Mouse (Mus musculus) layer of hippocampus, postnatal 14 days (tissue): Measurements from ENCODE around the gene Zbtb46. TPM values are rescaled to one million over a fixed set of nuclear protein-coding genes. Genes with fewer than 3 reads are reported as not detected.

Experiments
- DNase-seq, 2 experiments: peaks; one replicate each; pipeline ENCODE4 v3.0.0; 2021 to 2022; ENCODE audit warnings: low spot score in 2 of 2, mixed read lengths in 1 of 2
- total RNA-seq, 2 experiments: library from RNA; stranded (reverse); gene quantifications; 2 replicates each; pipeline ENCODE4 v1.2.3; 2021

Zbtb46 gene
- total RNA-seq, 2 experiments from 2014 or later: 11.2 to 14.0 TPM

DNA sequence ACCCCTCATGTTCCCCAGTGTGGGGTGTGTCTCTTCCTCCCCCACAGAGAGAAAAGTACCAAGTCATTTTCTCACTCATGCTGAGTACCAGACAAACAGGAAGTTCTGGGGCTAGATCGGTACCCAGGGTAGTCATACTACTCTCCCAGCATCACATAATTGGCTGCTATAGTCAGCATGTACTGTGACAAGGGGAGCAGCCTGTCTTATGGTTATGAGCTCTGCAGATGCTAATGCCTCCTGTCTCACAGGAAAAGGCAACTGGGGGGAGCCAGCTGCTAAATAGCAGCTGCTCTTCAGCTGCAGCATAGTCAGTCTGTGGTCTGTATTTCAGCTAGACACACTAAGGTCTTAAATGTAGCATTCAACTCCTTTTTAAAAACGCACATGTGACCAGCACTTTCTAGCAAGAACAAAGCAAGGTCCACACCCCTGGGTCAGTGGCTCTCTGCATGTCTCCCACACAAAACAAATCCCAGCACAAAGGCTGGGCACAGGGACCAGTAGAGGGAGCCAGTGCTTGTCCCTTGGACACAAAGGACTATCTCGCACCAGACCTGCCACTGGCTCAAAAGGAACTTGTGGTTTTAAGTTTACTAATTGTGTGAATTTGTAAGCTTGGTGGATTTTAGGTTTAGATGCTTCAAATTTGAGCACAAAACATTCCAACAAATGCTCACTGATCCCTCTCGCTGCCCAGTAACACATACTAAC is 48.3 kb downstream of the Zbtb46 start:
- DNase-seq: peak; percentile 42 to 48

DNA sequence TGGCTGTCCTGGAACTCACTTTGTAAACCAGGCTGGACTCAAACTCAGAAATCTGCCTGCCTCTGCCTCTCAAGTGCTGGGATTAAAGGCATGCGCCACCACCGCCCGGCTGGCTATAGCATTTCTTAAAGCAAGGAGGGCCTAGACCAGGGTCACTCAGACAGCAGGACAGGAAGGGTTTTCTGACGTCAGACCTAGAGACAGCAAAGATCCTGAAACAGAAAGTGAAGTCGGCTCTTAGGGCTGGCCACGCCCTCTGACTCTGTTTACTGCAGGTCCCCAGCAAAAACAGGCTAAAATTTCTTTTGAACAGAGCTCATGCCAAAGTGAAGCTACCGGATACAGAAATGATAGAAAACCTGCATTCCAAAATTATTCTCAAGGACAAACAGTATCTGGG is 49.6 kb downstream of the Zbtb46 start:
- no peak for DNase-seq

DNA sequence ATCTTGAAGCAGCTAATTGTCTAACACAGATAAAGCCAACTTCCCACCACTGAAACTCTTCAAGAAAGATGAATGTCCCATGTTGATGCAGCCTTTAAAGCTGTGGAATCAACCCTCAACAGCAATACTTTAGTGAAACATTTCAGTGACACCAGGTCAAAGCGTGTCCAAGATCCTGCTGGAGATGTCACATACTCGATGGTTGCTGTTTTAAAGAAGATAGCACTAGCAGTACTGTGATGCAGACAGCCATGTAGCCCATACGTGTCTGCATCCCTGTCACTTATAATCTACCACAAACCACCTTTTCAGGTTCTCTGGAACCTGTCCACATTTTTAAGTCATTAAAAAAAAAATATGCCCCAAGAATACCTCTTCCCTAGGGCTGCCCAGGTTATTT is 55.5 kb downstream of the Zbtb46 start:
- no peak for DNase-seq

DNA sequence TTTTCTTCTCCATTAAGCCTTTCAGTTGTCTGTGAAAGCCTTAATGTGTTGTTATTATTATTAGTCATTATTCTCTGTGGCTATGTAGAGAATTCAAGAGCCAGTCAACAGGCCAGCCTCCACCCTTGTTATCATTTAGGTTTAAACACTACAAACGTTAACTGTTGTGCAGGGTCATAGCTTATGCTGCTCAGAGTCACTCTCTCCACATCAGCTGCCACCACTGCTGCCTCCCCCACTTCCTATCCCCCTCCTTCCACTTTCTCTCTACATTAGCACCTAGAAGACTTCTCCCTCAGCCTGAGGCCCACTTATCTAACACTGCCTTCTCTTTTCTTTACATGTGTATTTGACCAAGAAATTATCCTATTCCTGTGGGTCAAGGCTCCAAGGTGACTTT is 57.7 kb downstream of the Zbtb46 start:
- no peak for DNase-seq

DNA sequence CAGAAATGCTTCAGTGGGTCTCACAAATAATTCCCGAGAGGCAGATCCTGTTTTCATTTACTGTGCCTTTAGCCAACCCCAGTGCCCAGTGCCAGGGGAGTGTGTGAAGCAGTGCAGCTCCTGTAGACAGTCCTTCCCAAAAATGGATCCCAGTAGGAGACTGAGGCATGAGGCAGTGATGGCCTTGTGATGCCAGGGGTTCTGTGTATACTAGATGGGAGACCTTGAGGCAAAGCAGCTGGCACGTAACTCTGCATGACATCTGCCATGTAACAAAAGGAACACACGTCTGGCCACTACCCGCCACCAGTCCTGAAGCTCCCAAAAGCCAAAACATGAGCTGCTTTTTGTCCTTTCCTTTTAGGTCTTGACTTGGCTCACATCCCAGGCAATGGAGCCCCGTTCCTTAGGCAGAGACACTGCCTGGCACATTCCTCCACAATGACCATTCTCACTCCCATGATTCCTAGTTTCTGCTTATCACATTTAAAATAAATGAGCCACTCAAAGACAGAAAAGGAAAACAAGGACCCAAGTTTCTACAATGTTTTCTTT is 61.9 kb downstream of the Zbtb46 start:
- no peak for DNase-seq

DNA sequence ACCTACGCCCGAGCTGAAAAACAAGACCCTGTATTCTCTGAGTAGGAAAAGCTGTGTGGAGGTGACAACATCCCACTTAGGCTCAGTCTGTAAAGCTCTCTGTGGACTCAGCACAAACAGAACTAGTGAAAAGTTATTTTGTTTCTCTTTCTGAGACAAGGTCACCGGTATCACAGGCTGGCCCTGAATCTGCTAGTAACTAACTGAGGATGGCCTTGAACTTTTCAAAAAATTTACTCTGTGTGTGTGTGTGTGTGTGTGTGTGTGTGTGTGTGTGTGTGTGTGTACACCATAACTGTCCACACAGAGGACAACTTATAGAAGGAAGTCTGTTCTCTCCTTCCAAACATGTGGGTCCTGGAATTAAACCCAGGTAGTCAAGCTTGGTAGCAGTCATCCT is 65.1 kb downstream of the Zbtb46 start:
- no peak for DNase-seq

DNA sequence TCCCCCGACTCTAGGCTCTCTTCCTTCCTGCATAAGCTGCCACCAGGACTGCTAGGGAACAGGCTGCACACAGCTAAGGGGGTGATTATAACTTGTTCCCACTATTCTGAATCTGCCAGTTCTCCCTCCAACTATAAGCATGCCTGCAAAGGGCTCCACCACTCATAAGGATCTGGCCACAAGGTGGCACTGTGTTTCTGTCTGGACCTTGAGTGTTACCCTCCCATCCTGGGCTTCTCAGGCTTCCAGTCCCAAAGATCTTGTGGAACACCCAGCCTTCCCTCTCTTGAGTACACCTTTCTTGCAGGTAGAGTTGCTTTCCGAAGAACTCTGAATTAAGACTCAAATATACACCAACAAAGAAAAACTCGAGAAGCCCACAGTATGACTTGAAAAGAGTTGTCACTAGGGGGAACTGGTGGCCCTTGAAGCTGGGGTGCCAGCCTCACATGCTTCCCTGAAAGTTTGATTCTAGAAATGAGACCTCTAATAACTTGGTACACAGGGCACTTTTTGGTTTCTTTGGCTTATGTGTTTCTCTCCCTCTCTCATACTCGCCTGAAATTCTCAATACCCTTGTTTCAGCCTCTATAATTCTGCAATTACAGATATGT is 66.5 kb downstream of the Zbtb46 start:
- peak; percentile 85 to 92 for DNase-seq

DNA sequence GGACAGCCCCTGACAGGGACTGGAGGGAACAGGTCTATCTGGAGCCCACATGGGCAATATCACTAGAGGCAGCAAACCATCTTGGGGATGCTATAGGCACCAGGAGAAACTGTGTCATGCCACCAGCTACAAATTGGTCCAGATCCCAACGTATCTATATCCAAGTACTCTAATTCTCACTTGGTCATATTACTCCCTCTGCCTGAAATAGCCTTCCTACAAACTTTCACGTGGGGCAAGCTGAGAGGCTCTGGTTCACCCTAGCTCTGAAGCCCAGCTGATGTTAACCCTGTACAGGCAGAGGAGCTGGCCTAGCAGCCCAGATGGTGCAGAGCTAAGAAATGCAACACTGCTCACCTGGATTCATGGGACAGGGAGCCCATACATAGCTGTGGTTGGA is 67.7 kb downstream of the Zbtb46 start:
- no peak for DNase-seq

DNA sequence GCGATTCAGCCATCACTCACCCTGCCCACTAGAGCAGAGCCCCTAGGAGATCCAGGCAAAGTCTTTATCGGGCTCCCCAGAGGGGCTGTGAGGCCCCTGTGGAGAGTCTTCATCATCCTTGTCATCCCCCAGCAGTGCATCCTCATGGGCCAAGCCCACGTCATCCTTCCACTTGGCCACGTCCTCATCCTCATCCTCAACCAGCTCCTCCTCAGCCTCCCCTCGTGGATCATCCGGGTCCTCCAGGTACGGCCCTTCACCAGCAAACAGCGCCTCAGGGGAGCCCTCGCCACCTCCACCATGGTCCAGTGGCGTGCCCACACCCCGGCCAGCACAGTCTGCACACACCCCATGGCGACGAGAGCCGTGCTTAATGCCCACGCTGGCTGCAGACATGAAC is 68.2 kb downstream of the Zbtb46 start:
- no peak for DNase-seq

DNA sequence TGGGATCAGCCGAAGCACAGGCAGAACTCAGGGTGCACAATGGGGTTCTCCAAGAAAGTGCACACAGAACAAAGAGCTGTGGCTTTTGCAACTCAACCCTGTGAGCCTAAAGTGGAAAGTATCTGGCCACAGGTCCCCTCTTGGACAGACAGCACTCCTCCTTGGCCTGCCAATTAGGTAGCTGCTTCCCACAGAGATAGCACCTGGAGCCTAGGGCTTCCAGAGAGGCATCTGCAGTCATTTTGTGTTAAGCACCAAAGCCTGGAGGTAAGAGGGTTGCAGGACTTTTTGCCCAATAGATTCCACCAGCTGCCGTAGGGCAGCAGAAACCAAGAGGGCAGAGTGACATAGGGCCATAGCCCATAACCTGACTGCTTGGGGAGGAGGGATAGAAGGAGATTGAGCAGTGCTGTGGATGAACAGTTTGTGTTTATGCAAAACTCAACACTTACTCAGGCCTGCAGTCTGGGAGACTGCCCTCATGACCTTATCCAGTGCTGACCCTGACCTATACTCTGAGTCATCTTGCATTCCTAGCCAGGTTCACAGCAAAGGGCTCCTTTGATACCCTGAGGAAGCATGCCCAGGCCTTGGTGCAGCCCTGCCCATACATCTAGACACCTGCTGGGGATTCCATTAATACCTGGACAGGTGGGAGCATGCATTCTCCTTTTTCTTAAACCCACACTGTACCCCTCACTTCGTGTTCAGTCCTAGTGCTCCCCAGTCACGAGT is 68.9 kb downstream of the Zbtb46 start:
- DNase-seq: no peak

DNA sequence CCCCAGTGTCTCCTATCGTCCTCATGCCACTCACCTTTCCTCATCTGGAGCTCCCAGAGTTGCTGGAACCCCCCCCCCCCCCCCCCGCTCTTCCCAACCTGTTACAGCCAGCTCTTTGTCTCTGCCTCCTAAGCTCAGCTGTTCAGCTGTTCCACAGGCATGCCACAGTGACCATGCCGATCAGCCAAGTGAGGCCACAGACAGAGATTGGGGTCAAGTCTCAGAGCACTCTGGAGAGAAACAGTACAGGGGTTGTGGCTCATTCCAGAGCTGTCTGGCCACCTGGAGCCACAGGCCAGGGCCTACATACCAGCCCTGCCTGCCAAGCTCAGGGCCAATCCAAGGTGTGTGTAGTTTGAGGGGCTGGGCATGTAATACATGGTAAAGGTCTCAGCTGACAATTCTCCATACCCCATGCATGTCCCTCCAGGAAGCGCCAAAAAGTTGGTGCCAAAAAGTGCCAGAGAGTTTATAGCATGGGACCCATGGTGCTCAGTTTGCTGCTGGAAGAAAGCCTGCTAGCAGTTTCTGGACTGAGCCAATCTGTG is 72.5 kb downstream of the Zbtb46 start:
- DNase-seq: no peak

DNA sequence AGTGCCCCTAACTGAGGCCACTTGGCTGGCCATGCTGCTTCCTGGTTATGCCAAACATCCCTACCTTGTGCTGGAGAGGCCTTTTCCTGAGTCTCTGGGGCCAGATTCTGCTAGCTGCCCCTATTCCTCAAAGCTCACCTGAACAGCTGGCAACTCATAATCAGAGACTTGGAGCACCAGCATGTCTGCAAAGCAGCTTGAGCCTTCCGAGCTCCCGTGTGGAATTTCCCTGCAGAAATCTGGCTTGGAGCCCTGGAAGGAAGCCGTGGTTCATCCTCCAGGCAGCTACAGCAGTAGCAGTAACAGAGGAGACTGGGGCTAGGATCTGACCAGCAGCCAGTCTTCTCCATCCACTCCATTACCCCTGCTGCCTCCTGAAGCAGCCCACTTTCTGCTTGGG is 73.3 kb downstream of the Zbtb46 start:
- DNase-seq: peak in 1 of 2 experiments; percentile 46

DNA sequence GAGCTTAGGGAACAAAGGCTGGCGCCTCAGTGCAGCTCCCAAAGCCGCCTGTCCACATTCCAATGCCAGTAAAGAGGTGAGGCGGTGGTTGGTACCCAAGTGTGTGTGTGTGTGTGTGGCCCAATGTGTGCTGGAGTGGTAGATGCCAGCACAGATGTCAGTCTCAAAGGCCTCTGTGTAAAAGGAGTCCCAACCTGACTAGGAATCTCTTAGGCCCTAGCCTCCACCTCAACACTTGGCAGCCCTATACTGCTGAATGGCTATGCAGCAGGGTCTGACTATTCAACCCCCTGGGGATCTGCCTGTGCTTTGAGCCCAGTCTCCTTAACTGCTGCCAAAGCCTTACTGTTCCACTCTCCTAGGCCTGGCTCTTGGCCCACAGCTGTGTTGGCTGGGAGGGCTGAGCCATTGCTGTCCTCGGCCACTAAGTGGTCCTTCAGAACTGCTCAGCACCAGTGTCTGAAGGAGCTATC is 74.3 kb downstream of the Zbtb46 start:
- peak; percentile 24 to 60 for DNase-seq

DNA sequence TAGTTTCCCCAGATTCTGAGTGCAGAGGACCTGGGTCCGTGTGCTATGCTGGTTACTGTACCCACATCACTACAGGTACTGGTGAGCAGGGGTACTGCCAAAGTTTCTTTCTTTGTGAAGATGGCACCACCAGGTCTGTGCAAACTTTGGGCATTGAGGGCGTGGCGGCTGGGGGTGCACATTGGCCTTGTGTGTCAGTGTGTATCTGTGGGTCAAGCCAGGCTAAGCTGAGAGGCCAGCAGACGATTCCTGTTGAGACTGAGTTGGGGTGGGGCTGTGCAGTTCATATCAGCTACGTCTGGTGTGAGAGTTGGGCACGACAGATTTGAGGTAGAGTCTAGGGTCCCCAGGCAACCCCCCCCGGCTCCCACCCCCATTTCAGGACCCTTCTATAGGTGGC is 74.8 kb downstream of the Zbtb46 start:
- no peak for DNase-seq

DNA sequence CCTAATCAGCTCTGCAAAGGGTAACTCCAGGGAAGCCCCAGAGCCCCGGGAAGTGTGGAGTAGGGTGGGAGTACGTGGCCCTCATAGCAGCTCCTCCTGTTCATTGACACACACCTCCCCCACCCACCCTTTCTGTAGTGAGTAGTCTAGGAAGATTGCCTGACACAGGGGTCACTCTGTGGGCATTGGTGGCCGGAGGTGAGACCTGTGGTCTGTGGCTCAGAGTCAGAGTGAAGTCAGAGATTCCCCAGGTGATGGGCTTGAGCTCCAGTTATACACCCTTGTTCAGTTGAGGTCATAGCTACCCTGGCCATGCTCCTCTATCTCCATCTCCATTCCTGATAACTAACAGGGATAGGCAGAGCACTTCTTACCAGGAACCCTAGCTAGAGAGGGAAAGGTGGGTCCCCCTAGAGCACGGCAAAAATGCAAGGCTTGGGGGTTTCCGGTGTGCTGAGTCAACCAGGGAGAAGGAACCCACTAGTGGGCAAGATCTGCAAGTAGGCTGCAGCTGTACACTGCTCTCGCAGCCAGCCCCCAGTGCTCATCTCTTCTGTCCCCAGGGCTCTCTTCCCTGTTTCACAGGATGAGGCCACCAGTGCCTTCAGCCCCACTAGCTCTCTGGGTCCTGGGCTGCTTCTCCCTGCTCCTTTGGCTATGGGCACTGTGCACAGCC is 77.5 kb downstream of the Zbtb46 start:
- no peak for DNase-seq

DNA sequence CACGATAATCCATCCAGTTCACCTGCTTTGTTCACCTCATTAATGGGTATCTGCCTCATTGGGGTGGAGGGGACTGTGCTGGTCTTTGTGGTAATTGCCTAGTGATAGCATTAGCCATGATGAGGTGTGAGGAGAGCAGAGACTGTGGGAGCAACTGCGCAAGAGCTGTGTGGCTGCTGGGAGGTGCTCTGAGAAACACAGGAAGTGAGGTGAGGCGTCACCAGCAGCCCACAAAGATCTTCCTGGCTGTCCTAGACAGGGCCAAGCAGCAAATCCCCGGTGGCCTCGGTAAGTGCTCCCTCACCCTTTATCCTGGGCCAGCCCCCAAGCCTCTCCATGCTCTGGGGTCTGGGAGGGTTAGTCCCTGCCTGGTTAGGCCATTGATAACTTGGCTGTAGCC is 78.1 kb downstream of the Zbtb46 start:
- no peak for DNase-seq

DNA sequence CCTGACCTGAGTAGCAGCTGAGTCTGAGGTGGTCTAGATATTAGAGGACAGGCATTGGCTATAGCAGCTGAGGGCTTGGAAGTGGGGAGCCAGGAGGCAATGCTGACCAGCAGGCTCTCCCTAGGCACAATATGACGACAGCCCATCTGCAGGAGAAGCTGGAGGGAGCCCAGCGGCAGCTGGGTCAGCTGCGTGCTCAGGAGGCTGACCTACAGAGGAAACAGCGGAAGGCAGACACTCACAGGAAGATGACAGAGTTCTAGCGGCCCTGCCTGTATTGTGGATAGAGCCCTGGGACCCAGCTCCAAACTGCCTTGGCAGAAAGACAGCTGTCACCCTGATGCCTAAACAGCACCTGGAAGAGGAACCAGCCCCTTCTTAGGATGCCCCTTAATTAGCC is 79.0 kb downstream of the Zbtb46 start:
- no peak for DNase-seq

DNA sequence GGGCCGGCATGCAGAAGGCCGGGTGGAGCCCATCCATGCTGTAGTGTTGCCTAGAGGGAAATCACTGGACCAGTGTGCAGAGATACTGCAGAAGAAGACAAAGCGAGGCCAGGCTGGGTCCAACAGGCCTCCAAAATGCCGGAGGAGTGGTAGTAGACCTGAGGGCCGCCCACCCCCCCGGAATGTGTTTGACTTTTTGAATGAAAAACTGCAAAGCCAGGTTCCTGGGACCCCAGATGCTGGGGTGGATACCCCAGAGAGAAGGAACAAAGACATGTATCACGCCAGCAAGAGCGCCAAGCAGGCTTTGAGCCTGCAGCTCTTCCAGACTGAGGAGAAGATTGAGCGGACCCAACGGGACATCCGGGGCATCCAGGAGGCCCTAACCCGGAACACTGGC is 79.4 kb downstream of the Zbtb46 start, which contains the start of gene Lime1:
Lime1 (plus strand) TSS at position 301 of the 400 bp plus-strand sequence.
- DNase-seq: no peak

DNA sequence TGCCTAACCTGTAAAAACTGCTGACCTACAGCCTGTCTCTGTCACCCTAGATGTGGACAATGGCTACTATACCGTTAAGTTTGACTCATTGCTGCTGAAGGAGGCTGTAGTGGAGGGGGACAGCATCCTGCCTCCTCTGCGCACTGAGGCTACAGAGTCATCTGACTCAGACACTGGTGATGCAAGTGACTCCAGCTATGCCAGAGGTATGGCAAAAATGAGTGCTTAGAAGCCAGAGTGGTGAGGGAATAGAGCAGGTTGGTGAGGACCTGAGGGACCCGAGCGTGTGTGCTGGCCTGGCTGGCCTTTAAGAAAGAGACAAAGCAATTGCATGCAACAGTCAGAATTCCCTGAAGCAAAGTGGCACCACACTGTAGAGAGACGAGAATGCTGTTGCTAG is 80.5 kb downstream of the Zbtb46 start:
- DNase-seq: no peak

DNA sequence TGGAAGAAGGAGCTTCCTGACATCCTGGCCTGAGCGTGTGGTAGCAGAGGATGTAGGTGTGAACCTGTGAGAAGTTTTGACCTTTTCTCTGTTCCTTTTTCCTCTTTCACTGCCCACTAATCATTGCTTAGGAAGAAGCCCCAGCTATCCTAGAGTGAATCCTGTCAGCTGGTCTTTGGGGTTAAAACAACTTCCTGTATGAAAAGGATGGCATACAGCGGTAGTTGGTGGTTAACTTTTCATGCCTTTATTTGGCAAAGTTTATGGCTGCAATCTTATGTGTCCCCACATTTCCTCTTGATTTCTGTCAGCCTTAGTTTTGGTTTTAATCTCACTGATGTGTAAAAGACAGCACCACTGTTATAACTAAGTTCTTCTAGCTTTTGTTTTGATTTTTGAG is 82.0 kb downstream of the Zbtb46 start:
- DNase-seq: no peak

DNA sequence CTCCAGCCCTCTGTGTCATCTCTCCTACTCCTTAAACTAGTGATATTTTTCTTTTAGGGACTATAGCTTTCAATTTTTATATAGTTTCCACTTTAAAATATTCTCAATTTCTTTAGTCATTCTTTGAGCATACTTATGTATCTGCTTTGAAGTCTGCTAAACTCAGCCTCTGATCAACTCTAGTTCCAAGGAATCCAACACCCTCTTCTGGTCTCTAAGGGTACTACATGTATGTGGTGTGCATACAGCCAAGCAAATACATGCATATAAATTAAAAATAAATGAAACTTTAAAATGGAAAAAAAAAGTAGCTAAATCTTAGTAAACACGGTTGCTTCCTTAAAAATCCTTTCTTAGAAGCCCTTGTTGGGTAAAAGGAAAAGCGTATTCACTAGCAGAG is 83.4 kb downstream of the Zbtb46 start:
- DNase-seq: no peak
